Mouse (Mus musculus): ENCODE results near the gene Ahcyl1. TPM values are rescaled to one million over a fixed set of nuclear protein-coding genes. Genes with fewer than 3 reads are reported as not detected.
A peak's percentile ranks its signal among the peaks of the same experiment; 100 is the strongest.

Ahcyl1 gene
- polyA plus RNA-seq, 1 experiment from 2014 or later: 100 TPM

- Histone ChIP-seq H3K4me3 (no peak overlapping the region), H3K36me3 (no peaks in the 10 kb centered on the region), H3K4me2 (no peak overlapping the region), H3K4me1 (replicated peaks) (0 out of 2 replicates have a peak, but pooled peaks cover 2% of the 10 kb centered on the region), H3K27ac (replicated peaks) (no peak overlapping the region), H3K9ac (no peak overlapping the region), H3K27me3 (no peaks in the 10 kb centered on the region), H3K9me3 (no peaks in the 10 kb centered on the region)
- 88% methylated on average over 1 of the region's 1 CpGs for WGBS
- no peak for ATAC-seq (ENCODE audit: low read depth)
Observed at GRCm38 (mm10) chr3:107701767-107702394, 5.5 kb upstream of the Ahcyl1 start.

GRCm38 (mm10) chr3:107700625-107701024, 4.3 kb upstream of the Ahcyl1 start:
- Histone ChIP-seq H3K27ac (replicated peaks) (no peak overlapping the region), H3K36me3 (no peaks in the 10 kb centered on the region), H3K27me3 (no peaks in the 10 kb centered on the region), H3K9me3 (no peaks in the 10 kb centered on the region), H3K4me3 (no peak overlapping the region), H3K9ac (no peak overlapping the region), H3K4me2 (no peak overlapping the region), H3K4me1 (replicated peaks) (peaks cover 3% of the 10 kb centered on the region; the same call in 1 of the 2 replicates)
- ATAC-seq (ENCODE audit: low read depth): no peak
- WGBS: 84% methylated on average over 2 of the region's 2 CpGs

- ATAC-seq (ENCODE audit: low read depth): peak; percentile 9; the same call in 1 of the 2 replicates
- 38% methylated on average over 3 of the region's 3 CpGs for WGBS
Observed at GRCm38 (mm10) chr3:107696910-107697309, 550 bp upstream of the Ahcyl1 start.

GRCm38 (mm10) chr3:107695219-107695947, 977 bp downstream of the Ahcyl1 start:
- Histone ChIP-seq H3K27me3 (no peaks in the 10 kb centered on the region), H3K27ac (replicated peaks) (peak overlapping the region; percentile 93), H3K36me3 (no peaks in the 10 kb centered on the region), H3K4me1 (replicated peaks) (peaks cover 54% of the 10 kb centered on the region), H3K4me3 (peak overlapping the region; percentile 88), H3K9ac (peak overlapping the region; percentile 98), H3K9me3 (no peaks in the 10 kb centered on the region), H3K4me2 (peak overlapping the region; percentile 80)
- no peak for ATAC-seq (ENCODE audit: low read depth)
- WGBS: 4% methylated on average over 16 of the region's 16 CpGs

More at GRCm38 (mm10) chr3:107696910-107697309, 550 bp upstream of the Ahcyl1 start:
- H3K4me2 ChIP-seq: peak overlapping the region; percentile 43
- no peaks in the 10 kb centered on the region for H3K9me3 ChIP-seq
- H3K36me3 ChIP-seq: no peaks in the 10 kb centered on the region
- H3K9ac ChIP-seq: peak overlapping the region; percentile 58
- H3K27me3 ChIP-seq: no peaks in the 10 kb centered on the region
- H3K4me3 ChIP-seq: peak overlapping the region; percentile 6; the same call in 1 of the 2 replicates
- peaks cover 38% of the 10 kb centered on the region for H3K4me1 ChIP-seq (replicated peaks)
- H3K27ac ChIP-seq (replicated peaks): no peak overlapping the region

GRCm38 (mm10) chr3:107694256-107694900, 2.0 kb downstream of the Ahcyl1 start:
- Histone ChIP-seq H3K27ac (replicated peaks) (no peak overlapping the region), H3K9me3 (no peaks in the 10 kb centered on the region), H3K27me3 (no peaks in the 10 kb centered on the region), H3K36me3 (no peaks in the 10 kb centered on the region), H3K4me1 (replicated peaks) (peaks cover 64% of the 10 kb centered on the region), H3K4me3 (peak overlapping the region; percentile 88), H3K4me2 (peak overlapping the region; percentile 80), H3K9ac (peak overlapping the region; percentile 98)
- WGBS: 50% methylated on average over 2 of the region's 2 CpGs
- ATAC-seq (ENCODE audit: low read depth): no peak

DNA sequence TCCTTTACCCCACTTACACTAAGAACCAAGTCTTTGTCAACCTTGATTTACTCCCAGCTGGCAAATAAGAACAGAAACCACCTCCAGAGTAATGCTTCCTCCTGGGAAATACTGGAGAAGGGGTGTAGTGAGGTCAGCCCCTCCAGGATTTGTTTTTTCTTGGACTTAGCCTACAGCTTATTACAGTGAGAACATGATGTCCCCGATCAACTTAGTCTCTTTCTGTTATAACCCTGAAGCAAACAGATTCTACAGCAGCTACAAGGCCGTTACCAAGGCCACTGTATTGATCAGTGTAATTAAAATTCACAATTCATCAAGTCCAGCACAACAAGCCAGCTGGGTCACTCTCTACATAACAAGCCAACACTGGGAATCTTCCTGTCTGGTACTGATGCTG, 6.0 kb downstream of the Ahcyl1 start:
- 28% methylated on average over 2 of the region's 2 CpGs for WGBS
- Histone ChIP-seq H3K27me3 (no peaks in the 10 kb centered on the region), H3K9me3 (no peaks in the 10 kb centered on the region), H3K4me2 (peak overlapping the region; percentile 3; the same call in 1 of the 2 replicates), H3K4me3 (no peak overlapping the region), H3K36me3 (no peaks in the 10 kb centered on the region), H3K4me1 (replicated peaks) (peaks cover 76% of the 10 kb centered on the region), H3K27ac (replicated peaks) (no peak overlapping the region), H3K9ac (0 out of 2 replicates have a peak overlapping the region, but pooled peaks have one; percentile 14)
- 0 out of 2 replicates have a peak, but pooled peaks have one; percentile 42 for ATAC-seq (ENCODE audit: low read depth)

- peaks cover 70% of the 10 kb centered on the region for H3K4me1 ChIP-seq (replicated peaks)
Observed at GRCm38 (mm10) chr3:107689245-107689644, 7.1 kb downstream of the Ahcyl1 start.

GRCm38 (mm10) chr3:107688236-107688635, 8.1 kb downstream of the Ahcyl1 start:
- Histone ChIP-seq H3K36me3 (no peaks in the 10 kb centered on the region), H3K9ac (no peak overlapping the region), H3K27me3 (no peaks in the 10 kb centered on the region), H3K4me3 (no peak overlapping the region), H3K9me3 (no peaks in the 10 kb centered on the region), H3K4me2 (no peak overlapping the region), H3K27ac (replicated peaks) (no peak overlapping the region), H3K4me1 (replicated peaks) (peaks cover 67% of the 10 kb centered on the region)
- no peak for ATAC-seq (ENCODE audit: low read depth)
- 81% methylated on average over 1 of the region's 1 CpGs for WGBS

More at GRCm38 (mm10) chr3:107689245-107689644, 7.1 kb downstream of the Ahcyl1 start:
- Histone ChIP-seq H3K27ac (replicated peaks) (no peak overlapping the region), H3K36me3 (no peaks in the 10 kb centered on the region), H3K4me3 (no peak overlapping the region), H3K27me3 (no peaks in the 10 kb centered on the region), H3K4me2 (no peak overlapping the region), H3K9me3 (no peaks in the 10 kb centered on the region), H3K9ac (no peak overlapping the region)
- no peak for ATAC-seq (ENCODE audit: low read depth)

GRCm38 (mm10) chr3:107686276-107686977, 9.9 kb downstream of the Ahcyl1 start:
- no peak overlapping the region for H3K27ac ChIP-seq (replicated peaks)
- peaks cover 55% of the 10 kb centered on the region for H3K4me1 ChIP-seq (replicated peaks)
- WGBS: 95% methylated on average over 3 of the region's 3 CpGs
- no peaks in the 10 kb centered on the region for H3K27me3 ChIP-seq
- no peak overlapping the region for H3K9ac ChIP-seq
- ATAC-seq (ENCODE audit: low read depth): no peak
- no peak overlapping the region for H3K4me3 ChIP-seq
- H3K9me3 ChIP-seq: no peaks in the 10 kb centered on the region
- H3K36me3 ChIP-seq: no peaks in the 10 kb centered on the region
- H3K4me2 ChIP-seq: no peak overlapping the region

GRCm38 (mm10) chr3:107685652-107686051, 10.7 kb downstream of the Ahcyl1 start:
- H3K9me3 ChIP-seq: no peaks in the 10 kb centered on the region
- WGBS: 92% methylated on average over 2 of the region's 2 CpGs
- H3K27me3 ChIP-seq: no peaks in the 10 kb centered on the region
- H3K36me3 ChIP-seq: no peaks in the 10 kb centered on the region
- H3K9ac ChIP-seq: no peak overlapping the region
- ATAC-seq (ENCODE audit: low read depth): no peak
- H3K4me1 ChIP-seq (replicated peaks): peaks cover 55% of the 10 kb centered on the region
- H3K4me3 ChIP-seq: no peak overlapping the region
- no peak overlapping the region for H3K4me2 ChIP-seq
- H3K27ac ChIP-seq (replicated peaks): no peak overlapping the region

DNA sequence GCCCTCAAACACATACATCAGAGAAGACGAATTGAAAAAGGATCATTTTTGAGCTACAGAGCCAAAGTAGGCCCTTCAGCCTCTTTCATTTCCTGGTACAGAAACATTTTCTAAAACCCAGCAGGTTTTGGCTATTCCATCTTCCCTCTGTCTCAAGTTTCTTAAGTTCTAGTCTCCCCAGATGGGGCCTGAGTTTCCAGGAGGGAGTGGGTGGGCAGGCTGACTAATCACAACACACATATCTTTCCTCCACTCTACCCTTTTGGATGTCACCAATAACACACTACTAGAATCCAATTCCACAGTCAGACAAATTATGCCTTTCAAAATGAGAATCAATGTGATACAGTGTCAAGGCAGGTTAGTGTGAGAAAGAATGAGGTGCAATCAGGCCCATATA, 12.8 kb downstream of the Ahcyl1 start:
- Histone ChIP-seq H3K9me3 (no peaks in the 10 kb centered on the region), H3K27me3 (no peaks in the 10 kb centered on the region), H3K4me3 (no peak overlapping the region), H3K9ac (no peak overlapping the region), H3K4me2 (no peak overlapping the region), H3K27ac (replicated peaks) (no peak overlapping the region), H3K4me1 (replicated peaks) (peaks cover 50% of the 10 kb centered on the region), H3K36me3 (no peaks in the 10 kb centered on the region)
- 89% methylated on average over 1 of the region's 1 CpGs for WGBS
- no peak for ATAC-seq (ENCODE audit: low read depth)
